Mouse (Mus musculus) embryonic facial prominence, embryonic 14.5 days (tissue): ENCODE data around the gene Apoc3. TPM values are rescaled to one million over a fixed set of nuclear protein-coding genes. Genes with fewer than 3 reads are reported as not detected.

Experiments
- ATAC-seq: fragments of 200-750 bp; cut with Nextera tagmentation; 2 replicates; pipeline ENCODE4 v1.8.0; 2017; ENCODE audit warnings: low read depth, moderate number of reproducible peaks, moderate TSS enrichment
- DNase-seq: peaks from one replicate; pipeline ENCODE4 v3.0.0-alpha.2; 2015; ENCODE audit warnings: low spot score
- H3K27ac ChIP-seq: fragments of 300-500 bp; sonication (generic); replicated peaks from 2 replicates; pipeline ENCODE4 v1.5.1; 2014; ENCODE audit warnings: low read depth, mild to moderate bottlenecking, low read length, moderate library complexity
- H3K27me3 ChIP-seq: fragments of 300-500 bp; sonication (generic); replicated peaks from 2 replicates; pipeline ENCODE4 v1.6.1; 2014; ENCODE audit warnings: low read length; ENCODE audit not compliant: control insufficient read depth, insufficient read depth
- H3K36me3 ChIP-seq: fragments of 300-500 bp; sonication (generic); 2 replicates; pipeline ENCODE4 v1.6.1; 2014; ENCODE audit warnings: low read length, mixed read lengths; ENCODE audit not compliant: control insufficient read depth, insufficient read depth
- H3K4me1 ChIP-seq: fragments of 300-500 bp; sonication (generic); 2 replicates; pipeline ENCODE4 v1.6.1; 2014; ENCODE audit warnings: antibody characterized with exemption, low read length; ENCODE audit not compliant: control insufficient read depth, insufficient read depth
- H3K4me2 ChIP-seq: fragments of 300-500 bp; sonication (generic); 2 replicates; pipeline ENCODE4 v1.6.1; 2014; ENCODE audit warnings: low read depth, mild to moderate bottlenecking, low read length, moderate library complexity, mixed read lengths
- H3K4me3 ChIP-seq: fragments of 300-500 bp; sonication (generic); 2 replicates; pipeline ENCODE4 v1.5.1; 2014; ENCODE audit warnings: low read depth, mild to moderate bottlenecking, low read length
- H3K9ac ChIP-seq: fragments of 300-500 bp; sonication (generic); 2 replicates; pipeline ENCODE4 v1.6.1; 2014; ENCODE audit warnings: low read depth, mild to moderate bottlenecking, low read length, moderate library complexity, mixed read lengths
- H3K9me3 ChIP-seq: fragments of 300-500 bp; sonication (generic); 2 replicates; pipeline ENCODE4 v1.6.1; 2016; ENCODE audit warnings: low read length; ENCODE audit not compliant: control insufficient read depth
- WGBS: fragments of 180-500 bp; shearing (Covaris S2); extraction: QIAGEN DNeasy Blood & Tissue Kit; methylation state at CpG from one replicate; pipeline ENCODE4 v1.1.7; 2014; 5-methylcytosine and 5-hydroxymethylcytosine counted together
- polyA plus RNA-seq: library from polyadenylated mRNA; unstranded; fragments of >200 nt; fragmentation: Nextera tagmentation; extraction: Ambion mirVana; gene quantifications from 2 replicates; pipeline ENCODE4 v1.2.1, GENCODE M21; 2014

The Apoc3 gene
- polyA plus RNA-seq, 1 experiment from 2014 or later: not detected

DNA sequence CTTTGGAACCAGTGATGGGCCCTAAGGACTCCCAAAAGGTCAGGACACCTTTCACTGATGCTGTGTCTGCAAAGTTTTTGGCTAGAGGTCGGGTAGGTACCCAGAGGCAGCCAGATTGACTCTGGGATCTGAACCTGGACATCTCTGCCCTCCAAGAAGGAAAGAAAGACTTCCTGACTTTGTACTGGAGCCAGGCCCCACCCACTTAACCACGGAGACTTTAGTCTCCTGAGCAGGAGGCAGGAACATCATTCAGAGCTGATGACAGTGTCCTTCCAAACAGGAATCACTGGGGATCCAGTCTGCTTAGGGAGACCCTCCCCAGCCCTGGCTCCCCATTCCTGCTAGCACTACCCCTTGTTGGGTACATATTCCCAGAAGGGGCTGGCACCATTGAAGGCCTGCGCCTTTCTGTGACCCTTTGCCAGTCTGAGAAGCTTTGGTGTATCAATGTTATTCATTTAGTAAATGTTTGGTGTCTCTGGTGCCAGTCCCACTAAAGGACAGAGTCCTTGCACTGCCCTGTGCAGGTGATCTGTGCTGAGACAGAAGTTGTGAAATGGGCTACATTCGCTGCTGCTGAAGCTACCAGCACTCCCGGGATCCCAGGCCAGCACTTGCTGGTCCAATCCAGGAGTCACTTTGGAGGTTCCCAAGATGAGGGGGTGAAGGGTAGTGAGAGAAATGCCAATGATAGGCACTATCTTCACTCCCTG, 10.3 kb downstream of the Apoc3 start:
- 67% methylated on average over 5 of the region's 5 CpGs for WGBS
- DNase-seq (no peak), ATAC-seq (no peak)

DNA sequence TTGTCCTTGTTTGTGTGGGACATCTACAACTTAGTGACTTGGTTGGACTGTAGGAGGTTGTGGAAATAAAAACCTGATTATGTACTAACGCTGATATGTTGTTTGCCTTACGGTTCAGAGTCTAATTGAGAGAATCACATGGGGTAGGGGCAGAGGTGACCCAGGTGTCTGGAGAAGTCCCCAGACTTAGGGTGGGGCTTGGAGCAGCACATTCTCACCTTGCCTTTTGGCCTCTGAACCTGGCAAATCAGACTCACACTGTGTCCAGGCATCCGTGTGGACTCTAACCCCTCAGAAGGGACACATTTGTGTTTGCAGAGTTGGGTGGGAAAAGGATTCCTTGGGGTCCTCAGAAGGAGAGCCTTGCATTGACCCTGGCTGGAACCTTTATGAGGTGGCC, 11.3 kb downstream of the Apoc3 start:
- peaks cover 36% of the 10 kb centered on the region for H3K36me3 ChIP-seq
- no peaks in the 10 kb centered on the region for H3K9me3 ChIP-seq
- no peak for ATAC-seq
- H3K4me3 ChIP-seq: no peak overlapping the region
- H3K4me2 ChIP-seq: no peak overlapping the region
- no peak for DNase-seq
- H3K9ac ChIP-seq: no peak overlapping the region
- H3K4me1 ChIP-seq: no peaks in the 10 kb centered on the region
- H3K27me3 ChIP-seq: no peaks in the 10 kb centered on the region
- WGBS: 86% methylated on average over 3 of the region's 3 CpGs
- no peak overlapping the region for H3K27ac ChIP-seq

More for the DNA sequence above, 10.3 kb downstream of the Apoc3 start:
- Histone ChIP-seq H3K9ac (no peak overlapping the region), H3K27ac (no peak overlapping the region), H3K36me3 (peaks cover 31% of the 10 kb centered on the region), H3K9me3 (no peaks in the 10 kb centered on the region), H3K4me1 (0 out of 2 replicates have a peak, but pooled peaks cover 3% of the 10 kb centered on the region), H3K27me3 (no peaks in the 10 kb centered on the region), H3K4me2 (no peak overlapping the region), H3K4me3 (no peak overlapping the region)

DNA sequence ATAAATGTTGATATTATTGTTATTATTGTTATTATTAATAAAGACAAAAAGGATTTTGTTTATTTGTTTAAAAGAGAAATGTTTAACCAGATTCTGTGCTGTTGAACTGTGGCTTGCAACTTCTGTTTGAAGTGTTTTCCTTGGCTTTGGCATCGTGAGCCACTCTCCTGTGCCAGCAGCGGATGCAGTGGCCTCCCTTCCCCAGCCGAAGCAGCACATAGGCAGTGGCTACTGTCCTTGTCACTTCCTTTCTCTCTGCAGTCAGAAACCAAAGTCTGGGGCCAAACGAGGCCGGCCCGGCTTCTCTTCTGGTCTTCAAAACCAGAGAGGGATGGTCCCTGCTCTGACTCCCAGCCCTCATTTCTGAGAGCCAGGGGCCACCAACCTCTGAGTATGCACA, 12.3 kb downstream of the Apoc3 start:
- H3K9ac ChIP-seq: no peak overlapping the region
- no peaks in the 10 kb centered on the region for H3K4me1 ChIP-seq
- no peak for DNase-seq
- H3K4me2 ChIP-seq: no peak overlapping the region
- no peaks in the 10 kb centered on the region for H3K27me3 ChIP-seq
- no peak overlapping the region for H3K27ac ChIP-seq
- ATAC-seq: no peak
- peaks cover 36% of the 10 kb centered on the region for H3K36me3 ChIP-seq
- WGBS: 87% methylated on average over 6 of the region's 6 CpGs
- no peak overlapping the region for H3K4me3 ChIP-seq
- H3K9me3 ChIP-seq: no peaks in the 10 kb centered on the region

DNA sequence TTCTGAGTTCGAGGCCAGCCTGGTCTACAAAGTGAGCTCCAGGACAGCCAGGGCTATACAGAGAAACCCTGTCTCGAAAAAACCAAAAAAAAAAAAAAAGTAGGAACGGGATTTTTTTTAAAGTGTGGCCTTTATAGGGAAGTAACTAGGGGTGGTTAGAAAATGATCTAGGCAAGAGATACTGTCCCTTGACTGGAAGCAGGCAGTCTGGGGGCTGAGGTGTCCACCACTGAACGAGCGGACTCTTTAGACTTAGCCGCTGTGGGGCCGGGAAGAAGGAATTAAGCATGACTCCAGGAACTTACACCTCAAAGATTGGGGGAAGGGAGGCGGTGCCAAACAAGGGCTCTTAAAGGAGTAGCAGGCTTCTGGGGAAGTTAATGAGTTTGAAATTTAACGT, 17.3 kb downstream of the Apoc3 start:
- H3K4me3 ChIP-seq: no peak overlapping the region
- ATAC-seq (no peak), DNase-seq (no peak)
- peaks cover 54% of the 10 kb centered on the region for H3K36me3 ChIP-seq
- no peak overlapping the region for H3K9ac ChIP-seq
- no peak overlapping the region for H3K27ac ChIP-seq
- H3K9me3 ChIP-seq: no peaks in the 10 kb centered on the region
- no peak overlapping the region for H3K4me2 ChIP-seq
- H3K27me3 ChIP-seq: no peaks in the 10 kb centered on the region
- WGBS: 71% methylated on average over 9 of the region's 9 CpGs
- no peaks in the 10 kb centered on the region for H3K4me1 ChIP-seq

DNA sequence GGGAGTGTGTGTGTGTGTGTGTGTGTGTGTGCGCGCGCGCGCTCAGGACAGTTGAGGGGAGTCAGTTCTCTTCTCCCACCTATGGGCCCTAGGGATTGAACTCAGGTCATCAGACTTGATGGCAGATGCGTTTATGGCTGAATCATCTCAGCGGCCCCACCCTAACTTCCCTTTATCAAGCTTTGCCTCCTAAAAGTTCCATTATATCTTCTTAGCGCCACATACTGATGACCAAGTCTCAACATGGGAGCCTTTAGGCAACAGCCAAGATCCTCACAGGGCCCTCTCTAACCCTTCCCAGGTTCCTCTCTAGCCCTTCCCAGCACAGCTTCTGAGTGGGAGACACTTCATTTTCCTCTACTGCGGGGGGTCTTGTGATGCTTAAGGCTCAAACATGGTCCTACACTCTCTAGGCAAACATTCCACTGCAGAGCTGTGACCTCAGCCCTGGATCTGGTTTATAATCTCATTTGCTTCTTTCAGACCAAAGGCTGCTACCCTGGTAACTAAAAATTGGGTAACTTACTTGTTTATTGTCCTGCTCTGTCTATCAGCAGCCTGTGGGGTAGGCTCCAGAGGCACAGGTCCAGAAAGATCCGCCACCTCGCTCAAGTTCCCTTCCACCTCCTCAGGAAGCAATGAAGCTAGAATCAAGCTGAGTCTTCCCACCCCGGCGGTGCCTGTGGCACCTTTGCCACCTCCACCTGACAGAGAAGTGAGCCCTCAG, 18.5 kb downstream of the Apoc3 start:
- Histone ChIP-seq H3K4me1 (no peaks in the 10 kb centered on the region), H3K36me3 (peaks cover 52% of the 10 kb centered on the region), H3K27ac (no peak overlapping the region), H3K4me2 (no peak overlapping the region), H3K9ac (no peak overlapping the region), H3K4me3 (no peak overlapping the region), H3K27me3 (no peaks in the 10 kb centered on the region), H3K9me3 (no peaks in the 10 kb centered on the region)
- ATAC-seq: no peak
- WGBS: 93% methylated on average over 13 of the region's 13 CpGs
- no peak for DNase-seq

DNA sequence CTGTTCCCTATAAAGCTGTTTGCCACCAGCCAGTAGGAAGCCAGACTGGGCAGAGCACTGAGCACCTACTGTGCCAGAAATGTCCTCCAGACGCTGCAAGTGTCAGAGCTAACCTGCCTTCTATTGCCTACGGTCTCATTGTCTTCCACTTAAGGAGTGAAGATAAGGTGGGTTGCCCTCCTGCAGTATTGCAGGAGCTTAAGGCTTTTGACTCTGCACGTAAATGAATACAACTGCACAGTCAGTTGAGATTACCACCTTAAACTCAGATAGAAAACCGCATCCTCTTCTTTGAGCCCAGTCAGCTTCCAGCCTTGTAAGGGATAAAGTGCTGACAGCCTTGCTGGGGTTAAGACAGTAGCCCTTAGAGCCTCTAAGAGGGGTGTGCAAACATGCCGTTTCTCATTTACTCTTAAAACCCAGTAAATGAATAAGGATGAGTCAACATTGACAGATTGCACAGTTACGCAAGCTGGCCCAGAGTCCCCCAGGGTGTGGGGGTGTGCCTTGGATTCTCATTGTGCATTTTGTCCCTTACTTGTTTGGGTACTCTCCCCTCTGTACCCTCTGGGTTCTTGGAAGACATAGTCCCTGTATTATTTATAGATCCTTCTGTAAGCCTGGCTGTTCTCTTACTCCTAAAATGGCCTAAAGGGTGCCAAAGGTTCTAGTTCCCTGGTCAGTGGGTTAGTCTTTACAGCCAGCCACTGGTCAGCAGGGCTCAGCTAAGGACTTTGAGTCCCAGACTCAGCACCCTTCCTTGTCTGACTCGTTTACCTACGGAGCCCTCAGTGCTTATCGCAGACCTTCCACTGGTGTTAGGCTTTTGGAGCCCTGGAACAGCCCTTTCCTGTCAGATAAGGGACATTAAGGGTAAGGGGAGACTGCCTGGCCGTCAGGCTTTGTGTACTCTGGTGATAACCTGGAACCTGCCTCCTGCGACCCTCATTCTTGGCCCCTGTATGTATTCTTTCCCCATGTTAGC, 19.8 kb downstream of the Apoc3 start:
- Histone ChIP-seq H3K9me3 (no peaks in the 10 kb centered on the region), H3K4me1 (no peaks in the 10 kb centered on the region), H3K4me2 (no peak overlapping the region), H3K4me3 (no peak overlapping the region), H3K27ac (no peak overlapping the region), H3K36me3 (peaks cover 52% of the 10 kb centered on the region), H3K9ac (no peak overlapping the region), H3K27me3 (no peaks in the 10 kb centered on the region)
- WGBS: 74% methylated on average over 11 of the region's 11 CpGs
- no peak for ATAC-seq
- DNase-seq: no peak

DNA sequence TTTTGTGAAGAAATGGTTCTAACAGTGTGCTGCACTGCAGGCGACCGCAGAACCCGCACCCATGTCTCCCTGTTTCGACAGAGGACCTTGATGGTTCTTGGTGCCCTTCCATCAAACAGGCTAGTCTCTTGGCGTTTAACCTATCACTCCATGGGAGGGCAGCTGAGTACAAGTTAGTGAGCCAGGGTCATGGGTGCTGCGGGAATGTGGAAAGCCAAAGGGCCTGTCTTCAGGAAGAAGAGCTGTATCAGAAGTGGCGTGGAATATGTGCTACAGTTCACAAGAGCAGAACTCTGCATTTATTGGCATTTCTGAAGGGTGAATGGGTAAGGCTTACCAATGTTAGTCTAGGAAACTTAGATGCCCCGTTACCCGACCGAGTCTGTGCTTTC, 20.5 kb downstream of the Apoc3 start:
- WGBS: 93% methylated on average over 10 of the region's 10 CpGs
- DNase-seq (no peak), ATAC-seq (no peak)
- Histone ChIP-seq H3K4me3 (no peak overlapping the region), H3K9me3 (no peaks in the 10 kb centered on the region), H3K27me3 (no peaks in the 10 kb centered on the region), H3K36me3 (peaks cover 53% of the 10 kb centered on the region), H3K27ac (no peak overlapping the region), H3K9ac (no peak overlapping the region), H3K4me2 (no peak overlapping the region), H3K4me1 (no peaks in the 10 kb centered on the region)

DNA sequence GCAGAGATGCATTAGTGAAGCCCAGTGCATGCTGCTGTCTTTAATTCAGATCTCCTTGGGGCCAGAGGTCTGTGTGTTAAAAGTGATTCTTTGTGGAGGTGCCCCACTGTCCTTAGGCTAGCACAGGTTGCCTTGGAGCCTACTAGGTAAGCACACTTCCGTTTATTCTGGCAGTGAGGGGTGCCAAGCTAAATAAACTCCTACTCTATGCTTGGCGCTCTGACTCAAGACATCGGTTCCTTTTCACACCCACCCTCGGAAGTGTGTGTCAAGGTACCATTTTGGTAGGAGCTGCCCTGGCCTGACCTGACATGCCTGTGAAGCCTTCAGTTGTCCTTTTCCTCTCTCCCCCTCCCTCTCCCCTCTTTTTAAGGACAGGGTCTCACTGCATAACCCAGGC, 21.2 kb downstream of the Apoc3 start:
- no peak overlapping the region for H3K27ac ChIP-seq
- 75% methylated on average over 4 of the region's 4 CpGs for WGBS
- no peak for DNase-seq
- H3K27me3 ChIP-seq: no peaks in the 10 kb centered on the region
- ATAC-seq: no peak
- H3K9ac ChIP-seq: no peak overlapping the region
- no peaks in the 10 kb centered on the region for H3K9me3 ChIP-seq
- no peak overlapping the region for H3K4me3 ChIP-seq
- H3K4me1 ChIP-seq: no peaks in the 10 kb centered on the region
- H3K4me2 ChIP-seq: no peak overlapping the region
- peaks cover 55% of the 10 kb centered on the region for H3K36me3 ChIP-seq
